Mouse (Mus musculus): ENCODE measurements around the gene Csf1. TPM values are rescaled to one million over a fixed set of nuclear protein-coding genes. Genes with fewer than 3 reads are reported as not detected.

The Csf1 gene
- polyA plus RNA-seq, 1 experiment = 2.8 TPM

DNA sequence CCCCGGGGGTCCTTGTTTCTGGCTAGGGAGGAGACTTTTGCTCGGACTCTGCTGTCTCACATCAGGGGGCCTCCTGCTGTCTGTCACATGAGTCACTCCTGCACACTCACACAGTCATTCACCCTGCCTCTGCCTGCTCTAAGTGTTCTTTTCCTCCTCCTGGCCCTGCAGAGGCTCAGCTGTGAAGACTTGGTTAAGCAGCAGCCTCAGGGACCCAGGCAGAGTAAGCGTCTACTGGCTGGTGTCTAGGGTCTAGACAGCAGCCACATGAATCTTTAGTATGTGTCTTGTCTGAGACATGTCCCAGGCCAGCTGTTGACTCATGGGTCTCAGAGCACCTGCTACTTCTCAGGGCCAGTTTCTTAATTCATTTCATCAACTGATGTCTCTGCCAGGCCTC is 16.0 kb upstream of the Csf1 start:
- Histone ChIP-seq H3K4me1 (ENCODE audit: control insufficient read depth, insufficient read depth, low read length) (no peaks in the 10 kb centered on the region), H3K27me3 (ENCODE audit: control insufficient read depth, insufficient read depth, low read length) (no peaks in the 10 kb centered on the region), H3K27ac (ENCODE audit: control insufficient read depth, insufficient read depth, low read depth, low read length) (no peak overlapping the region), H3K4me3 (ENCODE audit: control insufficient read depth, low read depth, low read length) (no peak overlapping the region), H3K36me3 (ENCODE audit: control insufficient read depth, insufficient read depth, low read length) (no peaks in the 10 kb centered on the region)
- no peak for TF ChIP-seq CTCF (IDR thresholded peaks at IDR 0.05; ENCODE audit: control insufficient read depth, insufficient read depth, insufficient replicate concordance, low read depth, low read length)
- TF ChIP-seq POLR2A (IDR thresholded peaks at IDR 0.05; ENCODE audit: control insufficient read depth, low read depth, low read length) = no peak

GRCm38 (mm10) chr3:107775736-107776135 is 15.5 kb upstream of the Csf1 start:
- no peaks in the 10 kb centered on the region for H3K27me3 ChIP-seq (ENCODE audit: control insufficient read depth, insufficient read depth, low read length)
- no peaks in the 10 kb centered on the region for H3K4me1 ChIP-seq (ENCODE audit: control insufficient read depth, insufficient read depth, low read length)
- no peaks in the 10 kb centered on the region for H3K36me3 ChIP-seq (ENCODE audit: control insufficient read depth, insufficient read depth, low read length)
- TF ChIP-seq CTCF (IDR thresholded peaks at IDR 0.05; ENCODE audit: control insufficient read depth, insufficient read depth, insufficient replicate concordance, low read depth, low read length) = no peak
- no peak for TF ChIP-seq POLR2A (IDR thresholded peaks at IDR 0.05; ENCODE audit: control insufficient read depth, low read depth, low read length)
- H3K27ac ChIP-seq (ENCODE audit: control insufficient read depth, insufficient read depth, low read depth, low read length) = no peak overlapping the region
- no peak overlapping the region for H3K4me3 ChIP-seq (ENCODE audit: control insufficient read depth, low read depth, low read length)

DNA sequence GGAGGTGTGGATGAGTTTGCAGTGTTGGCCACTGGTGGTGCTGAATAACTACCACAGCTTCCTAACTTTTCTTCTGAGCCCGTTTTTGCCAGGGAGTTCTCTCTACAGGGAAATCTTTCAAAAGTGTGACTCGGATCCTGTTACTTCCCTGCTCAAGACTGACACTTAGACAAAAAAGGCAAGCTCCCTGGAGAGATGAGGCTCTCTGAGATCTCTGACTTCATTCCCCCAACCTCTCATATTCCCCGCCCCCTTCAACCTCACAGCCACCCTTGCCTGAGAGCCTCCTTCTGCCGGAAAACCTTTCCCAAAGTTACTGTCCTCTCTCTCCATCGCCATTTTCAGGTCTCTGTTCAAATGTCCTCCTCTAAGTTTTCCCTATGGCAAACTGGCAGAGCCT is 14.8 kb upstream of the Csf1 start:
- H3K36me3 ChIP-seq (ENCODE audit: control insufficient read depth, insufficient read depth, low read length) = no peaks in the 10 kb centered on the region
- TF ChIP-seq CTCF (IDR thresholded peaks at IDR 0.05; ENCODE audit: control insufficient read depth, insufficient read depth, insufficient replicate concordance, low read depth, low read length) = no peak
- no peak for TF ChIP-seq POLR2A (IDR thresholded peaks at IDR 0.05; ENCODE audit: control insufficient read depth, low read depth, low read length)
- no peak overlapping the region for H3K4me3 ChIP-seq (ENCODE audit: control insufficient read depth, low read depth, low read length)
- H3K4me1 ChIP-seq (ENCODE audit: control insufficient read depth, insufficient read depth, low read length) = no peaks in the 10 kb centered on the region
- H3K27me3 ChIP-seq (ENCODE audit: control insufficient read depth, insufficient read depth, low read length) = no peaks in the 10 kb centered on the region
- H3K27ac ChIP-seq (ENCODE audit: control insufficient read depth, insufficient read depth, low read depth, low read length) = no peak overlapping the region

GRCm38 (mm10) chr3:107772860-107773259 is 12.6 kb upstream of the Csf1 start:
- Histone ChIP-seq H3K36me3 (ENCODE audit: control insufficient read depth, insufficient read depth, low read length) (no peaks in the 10 kb centered on the region), H3K27ac (ENCODE audit: control insufficient read depth, insufficient read depth, low read depth, low read length) (no peak overlapping the region), H3K4me1 (ENCODE audit: control insufficient read depth, insufficient read depth, low read length) (no peaks in the 10 kb centered on the region), H3K4me3 (ENCODE audit: control insufficient read depth, low read depth, low read length) (no peak overlapping the region), H3K27me3 (ENCODE audit: control insufficient read depth, insufficient read depth, low read length) (no peaks in the 10 kb centered on the region)
- no peak for TF ChIP-seq POLR2A (IDR thresholded peaks at IDR 0.05; ENCODE audit: control insufficient read depth, low read depth, low read length)
- TF ChIP-seq CTCF (IDR thresholded peaks at IDR 0.05; ENCODE audit: control insufficient read depth, insufficient read depth, insufficient replicate concordance, low read depth, low read length) = no peak

DNA sequence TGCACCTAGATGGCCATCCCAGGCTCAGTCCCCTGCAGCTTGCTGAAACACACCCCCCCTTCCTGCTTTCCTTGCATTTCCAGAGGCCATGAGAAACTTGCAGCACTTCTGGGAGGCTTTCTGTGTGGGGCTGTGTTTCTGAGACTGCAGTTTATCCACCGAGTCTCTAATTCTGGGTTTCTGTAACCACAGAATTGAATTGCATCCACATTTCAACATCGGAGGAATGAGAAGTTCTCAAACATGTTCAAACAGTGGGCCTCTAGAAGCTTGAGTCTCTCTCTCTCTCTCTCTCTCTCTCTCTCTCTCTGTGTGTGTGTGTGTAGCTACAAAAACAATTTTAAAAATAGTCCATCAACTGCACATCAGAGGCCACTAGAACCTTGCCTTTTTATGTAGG is 9.4 kb upstream of the Csf1 start:
- Histone ChIP-seq H3K4me3 (ENCODE audit: control insufficient read depth, low read depth, low read length) (no peak overlapping the region), H3K4me1 (ENCODE audit: control insufficient read depth, insufficient read depth, low read length) (no peaks in the 10 kb centered on the region), H3K36me3 (ENCODE audit: control insufficient read depth, insufficient read depth, low read length) (no peaks in the 10 kb centered on the region), H3K27me3 (ENCODE audit: control insufficient read depth, insufficient read depth, low read length) (no peaks in the 10 kb centered on the region), H3K27ac (ENCODE audit: control insufficient read depth, insufficient read depth, low read depth, low read length) (no peak overlapping the region)
- TF ChIP-seq CTCF (IDR thresholded peaks at IDR 0.05; ENCODE audit: control insufficient read depth, insufficient read depth, insufficient replicate concordance, low read depth, low read length) (no peak), POLR2A (IDR thresholded peaks at IDR 0.05; ENCODE audit: control insufficient read depth, low read depth, low read length) (no peak)

DNA sequence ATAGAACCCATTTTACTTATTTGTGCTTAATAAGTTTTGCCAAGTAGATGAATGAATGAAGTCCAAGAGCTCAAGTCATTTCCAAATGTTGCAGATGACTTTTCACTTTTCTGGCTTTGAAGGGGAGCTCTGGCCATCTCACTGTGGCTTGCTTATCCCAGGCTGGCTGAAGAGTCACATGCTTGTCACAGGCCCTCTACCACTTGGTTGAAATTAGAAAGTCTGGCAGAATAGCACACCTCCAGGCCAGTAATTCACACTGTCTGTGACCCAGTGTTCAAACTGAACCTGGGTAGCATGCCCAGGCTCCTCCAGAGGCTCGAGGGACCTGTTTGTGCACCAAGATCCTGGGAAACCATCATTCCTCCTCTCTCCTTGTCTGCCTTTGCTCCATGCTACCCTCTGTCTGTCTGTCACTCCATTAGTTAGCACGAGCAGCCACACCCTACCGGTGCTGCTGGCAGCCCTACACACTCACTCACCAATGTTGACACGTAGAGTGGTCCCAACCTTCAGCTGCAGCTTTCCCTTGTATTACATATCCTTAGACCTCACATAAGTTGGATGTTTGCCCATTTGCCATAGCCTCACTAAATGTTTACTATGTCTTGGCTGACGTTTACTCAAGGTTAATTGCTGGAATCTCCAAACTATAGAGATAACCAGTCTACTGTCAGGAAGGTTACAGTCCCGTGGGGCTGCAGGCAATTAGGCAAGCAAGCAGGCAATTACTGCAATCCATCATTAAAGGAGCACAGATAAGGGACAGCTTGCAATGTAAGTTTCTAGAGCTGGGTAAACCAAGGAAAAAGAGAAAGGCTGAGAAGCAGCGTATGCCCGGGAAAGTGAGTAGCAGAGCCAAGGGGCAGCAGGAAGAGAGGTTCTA is 8.1 kb upstream of the Csf1 start:
- Histone ChIP-seq H3K4me3 (ENCODE audit: control insufficient read depth, low read depth, low read length) (no peak overlapping the region), H3K27me3 (ENCODE audit: control insufficient read depth, insufficient read depth, low read length) (no peaks in the 10 kb centered on the region)
- TF ChIP-seq POLR2A (IDR thresholded peaks at IDR 0.05; ENCODE audit: control insufficient read depth, low read depth, low read length) (no peak), CTCF (IDR thresholded peaks at IDR 0.05; ENCODE audit: control insufficient read depth, insufficient read depth, insufficient replicate concordance, low read depth, low read length) (no peak)

DNA sequence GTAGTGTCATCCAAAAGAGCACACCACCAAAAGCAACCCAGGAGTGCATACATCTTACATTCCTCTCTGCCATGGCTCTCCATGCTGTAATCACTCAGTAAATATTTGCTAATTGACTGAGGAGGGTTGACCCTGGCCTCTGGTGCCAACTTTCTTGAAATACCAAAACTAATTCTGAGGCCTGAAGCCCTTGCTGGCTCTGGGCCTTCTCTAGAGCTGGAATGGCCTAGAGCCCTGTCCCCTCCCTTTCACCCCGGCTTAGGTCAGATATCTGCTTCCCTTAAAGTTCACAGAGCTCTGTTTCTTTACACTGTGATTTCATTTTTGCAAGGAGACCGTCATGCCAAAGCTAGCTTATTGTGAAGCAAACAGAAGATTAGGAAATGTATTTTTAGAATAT is 6.5 kb upstream of the Csf1 start:
- H3K4me3 ChIP-seq (ENCODE audit: control insufficient read depth, low read depth, low read length) = no peak overlapping the region
- H3K4me1 ChIP-seq (ENCODE audit: control insufficient read depth, insufficient read depth, low read length) = no peaks in the 10 kb centered on the region
- H3K36me3 ChIP-seq (ENCODE audit: control insufficient read depth, insufficient read depth, low read length) = no peaks in the 10 kb centered on the region
- no peaks in the 10 kb centered on the region for H3K27me3 ChIP-seq (ENCODE audit: control insufficient read depth, insufficient read depth, low read length)
- TF ChIP-seq POLR2A (IDR thresholded peaks at IDR 0.05; ENCODE audit: control insufficient read depth, low read depth, low read length) (no peak), CTCF (IDR thresholded peaks at IDR 0.05; ENCODE audit: control insufficient read depth, insufficient read depth, insufficient replicate concordance, low read depth, low read length) (no peak)
- no peak overlapping the region for H3K27ac ChIP-seq (ENCODE audit: control insufficient read depth, insufficient read depth, low read depth, low read length)

More for the DNA sequence above, 8.1 kb upstream of the Csf1 start:
- no peak overlapping the region for H3K27ac ChIP-seq (ENCODE audit: control insufficient read depth, insufficient read depth, low read depth, low read length)
- no peaks in the 10 kb centered on the region for H3K4me1 ChIP-seq (ENCODE audit: control insufficient read depth, insufficient read depth, low read length)
- H3K36me3 ChIP-seq (ENCODE audit: control insufficient read depth, insufficient read depth, low read length) = no peaks in the 10 kb centered on the region
